Mouse (Mus musculus) gastrocnemius, postnatal 36 days (tissue): ENCODE data around the gene Carmil1. TPM values are rescaled to one million over a fixed set of nuclear protein-coding genes. Genes with fewer than 3 reads are reported as not detected.

ENCODE experiments used
- DNase-seq, 2 experiments: peaks; one replicate each; pipeline ENCODE4 v3.0.0; 2022
- intact Hi-C: fragments of 180-260 bp; cut with DNase I; formaldehyde crosslinking; loops from one replicate; pipeline ENCODE4 v1.15.1; 2025
- total RNA-seq, 2 experiments: library from RNA; stranded (reverse); gene quantifications; 2 replicates each; pipeline ENCODE4 v1.2.3; 2021

The Carmil1 gene
- total RNA-seq, 2 experiments from 2014 or later, result 1.5 to 2.8 TPM

GRCm38 (mm10) chr13:23972271-23972670 lies 308.3 kb downstream of the Carmil1 start:
- no peak for DNase-seq
- intact Hi-C loops, result no loop called here

GRCm38 (mm10) chr13:23971870-23972269 lies 308.7 kb downstream of the Carmil1 start:
- intact Hi-C loops, result no loop called here
- DNase-seq, result no peak

GRCm38 (mm10) chr13:23964909-23965308 lies 315.7 kb downstream of the Carmil1 start:
- DNase-seq, result no peak
- intact Hi-C loops, result no loop called here

Other genes with a start within 250 kb of the Carmil1 start
- 1 to 10 TPM; 1.5 to 2.3 TPM for gene Cmah, start 46.6 kb upstream of the Carmil1 start, total RNA-seq